Mouse (Mus musculus) adrenal gland, postnatal 10 days (tissue): ENCODE measurements around the gene Tnfrsf12a. TPM values are rescaled to one million over a fixed set of nuclear protein-coding genes. Genes with fewer than 3 reads are reported as not detected.
A peak's percentile ranks its signal among the peaks of the same experiment; 100 is the strongest.

Source experiments
- DNase-seq: peaks from one replicate; pipeline ENCODE4 v3.0.0; 2021; ENCODE audit warnings: mixed read lengths
- long read RNA-seq, 2 experiments: library from polyadenylated mRNA; stranded (forward); transcript quantifications; one replicate each; pipeline ENCODE4 v2.0.0; 2021
- total RNA-seq, 2 experiments: library from RNA; stranded (reverse); gene quantifications; 2 replicates each; pipeline ENCODE4 v1.2.3; 2021

The Tnfrsf12a gene
- total RNA-seq: 10 to 100 TPM; 40.4 to 80.3 TPM
- long read RNA-seq, experiment 1, transcript Tnfrsf12a-201 (4 exons, 984 nt): major isoform, 73 of 83 reads
- long read RNA-seq, experiment 1, partial matches to known transcripts: 3 of 83 reads
- long read RNA-seq, experiment 1, other reads (novel, unspliced or antisense): 5 of 83 reads
- long read RNA-seq, experiment 2, transcript Tnfrsf12a-201 (4 exons, 984 nt): major isoform, 34 of 37 reads
- long read RNA-seq, experiment 2, partial matches to known transcripts: 2 of 37 reads
- long read RNA-seq, experiment 2, other reads (novel, unspliced or antisense): 0 of 37 reads

DNA sequence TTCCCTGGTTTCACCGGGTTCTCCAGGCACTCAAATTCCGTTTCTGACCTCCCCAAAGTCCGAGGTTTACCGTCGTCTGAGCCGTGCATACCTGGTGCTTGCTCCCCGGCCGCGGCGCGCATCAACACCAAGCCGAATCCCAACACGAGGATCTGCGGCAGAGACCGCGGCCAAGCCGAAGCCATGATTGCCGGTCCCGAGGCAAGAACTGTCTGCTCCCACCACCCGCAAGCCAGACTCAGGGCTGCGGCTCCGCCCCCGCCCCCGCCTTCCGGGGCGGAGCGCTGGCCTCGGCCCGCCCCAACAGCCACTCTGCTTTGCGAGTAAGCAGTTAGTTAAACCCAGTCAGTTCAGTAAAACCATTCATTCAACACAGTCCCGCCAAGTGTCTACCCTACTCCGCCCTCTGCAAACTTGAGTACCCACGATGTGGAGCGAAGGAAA lies at the start of gene Tnfrsf12a:
Gene Tnfrsf12a, minus strand, starts transcription at position 233 of the 444 bp plus-strand sequence.
- peak; percentile 92 for DNase-seq

DNA sequence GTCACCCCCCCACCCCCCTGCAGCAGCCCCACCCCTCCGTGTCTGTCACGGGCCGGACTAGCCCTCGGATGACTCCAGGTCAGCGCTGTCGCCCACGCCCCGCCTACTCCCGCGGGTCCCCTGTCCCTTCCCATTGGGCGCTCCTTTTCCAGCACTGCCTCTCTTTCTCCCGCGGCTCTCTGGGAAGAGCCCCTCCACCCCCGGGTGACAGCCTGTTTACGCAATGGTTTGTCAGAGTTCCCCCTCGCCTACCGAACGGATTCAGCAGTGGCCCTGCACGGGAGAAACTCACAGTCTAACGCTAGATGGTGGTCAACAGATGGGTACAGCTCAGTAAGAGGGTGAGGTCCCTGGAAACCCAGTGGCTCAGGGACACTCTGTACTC lies 49.5 kb upstream of the Tnfrsf12a start:
- peak; percentile 87 for DNase-seq

GRCm38 (mm10) chr17:23725999-23726757 lies 48.9 kb upstream of the Tnfrsf12a start, which contains the start of gene Pkmyt1:
TSS of gene Pkmyt1 (plus strand) at chr17:23726336.
- peak; percentile 98 for DNase-seq

GRCm38 (mm10) chr17:23725477-23725876 lies 48.2 kb upstream of the Tnfrsf12a start:
- no peak for DNase-seq

GRCm38 (mm10) chr17:23722376-23723125 lies 45.3 kb upstream of the Tnfrsf12a start, which contains the start of gene 1520401A03Rik:
TSS of gene 1520401A03Rik (minus strand) at chr17:23722783.
- no peak for DNase-seq

DNA sequence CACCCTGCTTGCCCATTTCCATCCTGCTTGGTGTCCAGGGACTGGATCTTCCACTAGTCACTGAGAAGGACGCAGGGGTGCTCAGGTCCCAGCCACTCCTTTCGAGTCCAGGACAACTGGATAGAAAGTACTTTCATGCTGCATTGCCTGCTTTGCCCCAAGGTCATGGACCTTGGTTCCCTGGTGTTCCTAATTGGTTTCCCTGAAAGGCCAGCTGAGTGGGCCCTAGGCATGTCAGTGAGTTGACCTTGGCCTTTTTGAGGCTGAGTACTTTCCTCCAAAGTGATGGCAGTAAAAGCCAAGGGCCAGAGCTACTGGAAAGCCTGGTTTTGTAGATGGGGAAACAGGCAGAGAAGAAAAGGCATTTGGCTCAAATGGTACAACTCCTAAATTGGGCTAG lies 44.6 kb upstream of the Tnfrsf12a start:
- no peak for DNase-seq

GRCm38 (mm10) chr17:23719455-23719854 lies 42.2 kb upstream of the Tnfrsf12a start:
- no peak for DNase-seq

DNA sequence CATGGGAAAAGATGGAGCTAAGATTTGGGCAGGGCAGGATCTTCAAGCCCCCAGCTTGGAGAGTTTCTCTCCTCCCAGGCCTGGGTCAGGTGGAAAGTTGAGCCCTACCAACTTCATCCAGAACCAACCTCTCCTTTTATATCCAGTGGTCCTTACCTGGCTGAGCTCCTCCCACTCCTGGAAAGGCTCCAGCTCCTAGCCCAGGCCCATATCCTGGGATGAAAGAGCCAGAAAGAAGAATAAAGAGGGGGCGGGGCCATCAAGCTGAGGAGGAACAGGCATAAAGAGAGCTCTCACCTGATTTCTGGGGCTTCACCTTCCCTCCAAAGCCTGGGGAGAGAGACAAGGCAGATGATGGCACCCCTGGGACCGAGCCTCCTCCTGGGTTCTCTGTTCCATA lies 39.7 kb upstream of the Tnfrsf12a start:
- no peak for DNase-seq

DNA sequence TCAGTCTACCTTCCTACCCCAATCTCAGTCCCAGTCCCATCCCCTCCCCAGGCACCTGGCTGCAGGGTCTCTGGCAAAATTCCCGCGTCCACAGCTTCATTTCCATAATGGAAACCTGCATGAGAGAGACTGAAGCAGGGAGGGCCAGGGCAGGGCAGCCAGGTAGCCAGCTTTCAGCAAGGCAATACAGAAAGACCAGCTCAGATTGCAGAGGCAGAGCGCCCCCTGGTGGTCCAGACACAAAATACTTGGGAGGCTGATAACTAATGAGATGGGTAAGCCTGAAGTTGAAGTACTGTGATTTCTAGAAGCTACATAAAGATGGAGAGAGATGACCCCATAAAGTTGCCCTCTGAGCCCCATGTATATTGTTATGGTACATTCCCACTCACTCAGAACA lies 28.9 kb upstream of the Tnfrsf12a start:
- peak; percentile 85 for DNase-seq

- DNase-seq: no peak
These were observed 28.3 kb upstream of the Tnfrsf12a start for GRCm38 (mm10) chr17:23705525-23706104.

- DNase-seq: no peak
These were observed 27.5 kb upstream of the Tnfrsf12a start for GRCm38 (mm10) chr17:23704741-23705140.

DNA sequence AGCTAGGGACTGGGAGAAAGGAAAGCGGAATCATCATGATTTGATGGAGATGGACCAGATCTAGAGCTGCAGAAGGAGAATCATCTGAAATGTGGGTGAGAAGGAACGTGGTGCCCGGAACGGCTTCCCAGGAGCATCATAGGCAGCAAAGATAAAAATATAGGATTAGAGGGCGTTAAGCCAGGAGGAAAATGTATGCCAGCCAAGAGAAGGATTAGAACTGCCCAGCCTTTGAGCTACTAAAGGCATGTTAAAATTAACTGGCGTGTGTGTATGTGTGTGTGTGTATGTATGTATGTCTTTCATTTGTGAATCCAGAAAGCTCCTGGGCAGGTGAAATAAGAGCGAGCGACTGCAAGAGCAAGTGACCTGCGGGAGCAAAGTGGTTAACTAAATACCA lies 26.0 kb upstream of the Tnfrsf12a start:
- DNase-seq: no peak

DNA sequence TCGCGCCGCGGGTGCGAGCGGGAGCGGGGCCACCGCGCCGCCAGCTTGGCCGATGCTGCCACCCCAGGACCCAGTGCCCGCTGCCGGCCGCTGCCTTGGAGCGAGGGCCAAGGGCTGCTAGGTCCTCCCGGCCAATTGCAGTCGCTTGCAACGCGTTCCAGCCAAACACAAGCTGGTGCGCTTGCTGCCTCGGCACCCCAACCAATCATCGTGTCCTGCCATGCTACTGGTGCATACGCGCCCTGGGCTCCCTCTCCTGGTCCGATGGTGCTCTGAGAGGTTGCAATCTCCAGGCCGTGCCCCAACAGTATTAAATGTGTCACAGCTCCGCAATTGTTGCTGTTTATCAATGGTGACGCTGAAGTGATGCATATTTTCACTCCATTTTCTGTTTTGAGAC lies 22.8 kb upstream of the Tnfrsf12a start:
- DNase-seq: peak; percentile 95

GRCm38 (mm10) chr17:23699131-23700077 lies 22.1 kb upstream of the Tnfrsf12a start:
- peak; percentile 61 for DNase-seq

DNA sequence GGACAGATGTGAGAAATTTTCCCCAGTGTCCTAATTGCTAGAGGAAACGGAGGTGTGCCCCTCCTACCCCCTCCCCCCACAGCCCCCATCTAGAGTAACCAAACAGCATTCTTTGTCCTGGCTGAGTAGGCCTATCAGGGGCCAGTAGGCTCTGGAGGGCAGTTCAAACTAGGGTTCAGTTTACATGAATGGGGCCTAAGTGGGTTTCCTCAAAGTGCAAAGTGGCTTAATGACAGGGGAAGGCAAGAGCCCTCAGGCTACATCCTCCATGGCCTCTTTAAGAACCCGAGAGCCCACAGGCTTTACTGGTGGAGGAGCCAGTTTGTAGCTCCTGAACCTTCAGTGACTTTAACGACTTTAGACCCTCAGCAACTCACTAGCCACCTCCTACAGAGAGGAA lies 18.5 kb upstream of the Tnfrsf12a start:
- DNase-seq: no peak

GRCm38 (mm10) chr17:23694491-23694890 lies 17.2 kb upstream of the Tnfrsf12a start:
- DNase-seq: no peak

- DNase-seq: no peak
These were observed 6.8 kb upstream of the Tnfrsf12a start, which contains the start of gene Cldn9 for GRCm38 (mm10) chr17:23683856-23684672. TSS of gene Cldn9 (minus strand) at chr17:23684026.

DNA sequence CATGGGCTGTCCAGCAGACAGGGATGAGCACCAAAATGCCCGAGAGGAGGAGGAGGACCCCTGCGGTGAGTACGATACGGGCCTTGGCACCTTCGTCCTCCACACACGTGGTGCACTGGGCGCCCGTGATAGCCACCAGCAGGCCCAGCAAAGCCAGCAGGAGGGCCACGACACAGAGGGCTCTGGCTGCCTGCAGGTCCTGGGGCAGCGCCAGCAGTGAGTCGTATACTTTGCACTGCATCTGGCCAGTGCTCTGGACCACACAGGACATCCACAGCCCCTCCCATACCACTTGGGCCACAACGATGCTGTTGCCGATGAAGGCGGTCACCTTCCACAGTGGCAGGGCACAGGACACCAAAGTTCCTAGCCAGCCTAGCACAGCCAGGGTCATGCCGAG lies 6.0 kb upstream of the Tnfrsf12a start:
- no peak for DNase-seq

DNA sequence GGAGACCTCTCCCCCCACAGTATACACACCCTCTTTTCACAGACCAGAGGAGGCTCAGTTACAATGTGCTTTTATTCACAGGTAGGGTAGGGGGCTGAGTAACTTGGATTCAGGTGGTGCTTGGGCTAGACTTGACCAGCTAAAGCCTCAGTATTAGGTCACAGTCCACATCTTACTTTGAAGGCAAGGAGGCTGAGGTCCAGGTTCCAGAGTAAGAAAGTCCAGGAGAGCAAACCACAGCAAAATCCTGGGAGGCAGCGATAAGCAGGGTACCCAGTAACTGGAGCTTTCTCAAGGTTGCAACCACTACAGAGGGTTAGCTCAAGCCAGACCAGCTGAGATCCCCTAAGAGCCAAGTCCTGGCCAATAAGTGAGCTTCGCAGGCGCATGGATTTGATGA lies 5.3 kb upstream of the Tnfrsf12a start:
- DNase-seq: no peak

GRCm38 (mm10) chr17:23682092-23682491 lies 4.8 kb upstream of the Tnfrsf12a start:
- DNase-seq: no peak
